Mouse (Mus musculus) liver, embryonic 14.5 days (tissue): Measurements from ENCODE around the gene Cox19.

Source experiments
- CTCF ChIP-seq: IDR thresholded peaks from 2 replicates; pipeline ENCODE4 v1.5.1; 2016; ENCODE audit warnings: antibody characterized with exemption, low read depth, control low read depth
- EP300 ChIP-seq: IDR thresholded peaks from 2 replicates; pipeline ENCODE4 v1.6.1; 2016; ENCODE audit warnings: antibody characterized with exemption, low read depth

- TF ChIP-seq EP300 (no peak), CTCF (no peak)
These were observed 17.8 kb downstream of the Cox19 start for GRCm38 (mm10) chr5:139333301-139334013.
